Mouse (Mus musculus) granulocyte monocyte progenitor cell, adult 5-6 weeks (primary cell): ENCODE data around the gene Neil3. TPM values are rescaled to one million over a fixed set of nuclear protein-coding genes. Genes with fewer than 3 reads are reported as not detected.

ENCODE experiments used
- ATAC-seq: replicated peaks from 2 replicates; pipeline ENCODE4 v1.8.0; 2016; ENCODE audit warnings: mild to moderate bottlenecking, moderate TSS enrichment, inconsistent platforms; ENCODE audit not compliant: poor library complexity, severe bottlenecking
- total RNA-seq, 2 experiments: library from RNA; stranded (forward) in 1 of 2; stranded (reverse) in 1 of 2; fragments of 200-712, 200-1000 nt in 1 of 2; fragments of >200 nt in 1 of 2; fragmentation: Nextera tagmentation in 1 of 2; gene quantifications; 2 replicates each; pipeline ENCODE4 v1.2.3; 2014 to 2017

Gene Neil3
- total RNA-seq (2014; fragmentation: Nextera tagmentation) (29.8 and 42.0 TPM in 2 replicates), total RNA-seq (2017) (29.3 and 32.9 TPM in 2 replicates)

DNA sequence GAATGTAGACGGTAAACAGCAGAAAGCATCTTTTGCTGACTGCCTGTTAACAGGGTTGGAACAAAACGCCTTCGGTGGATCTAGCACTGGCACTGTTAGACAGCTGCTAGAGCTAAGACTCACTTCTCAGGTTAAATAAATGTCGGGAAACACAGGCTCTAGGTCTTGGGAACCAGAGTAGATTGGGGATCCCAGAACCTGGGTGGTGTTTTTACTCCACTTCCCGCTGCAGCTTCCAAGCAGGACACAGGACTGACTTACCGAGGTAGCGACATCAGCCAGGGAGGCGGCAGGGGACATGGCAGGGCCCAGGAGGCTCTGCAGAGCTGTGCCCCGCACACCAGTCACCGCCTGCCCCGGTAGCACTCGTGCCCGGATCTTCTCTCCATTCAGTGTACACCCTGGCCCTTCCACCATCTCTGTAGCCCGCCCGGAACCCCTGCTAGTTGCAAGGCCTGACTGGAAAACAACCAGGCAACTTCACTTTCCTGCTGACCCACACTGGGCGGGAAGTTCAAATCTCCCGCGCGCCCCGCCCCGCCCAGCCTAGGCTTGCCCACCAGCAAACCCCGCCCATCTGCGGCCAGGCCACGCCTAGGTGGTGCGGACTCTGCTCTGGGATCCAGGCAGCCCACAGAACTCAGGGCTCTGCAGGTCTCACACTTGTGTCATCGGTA is at the start of gene Neil3:
TSS of gene Neil3 (minus strand) at position 571 of the 677 bp plus-strand sequence.
- peak; percentile 96 for ATAC-seq

DNA sequence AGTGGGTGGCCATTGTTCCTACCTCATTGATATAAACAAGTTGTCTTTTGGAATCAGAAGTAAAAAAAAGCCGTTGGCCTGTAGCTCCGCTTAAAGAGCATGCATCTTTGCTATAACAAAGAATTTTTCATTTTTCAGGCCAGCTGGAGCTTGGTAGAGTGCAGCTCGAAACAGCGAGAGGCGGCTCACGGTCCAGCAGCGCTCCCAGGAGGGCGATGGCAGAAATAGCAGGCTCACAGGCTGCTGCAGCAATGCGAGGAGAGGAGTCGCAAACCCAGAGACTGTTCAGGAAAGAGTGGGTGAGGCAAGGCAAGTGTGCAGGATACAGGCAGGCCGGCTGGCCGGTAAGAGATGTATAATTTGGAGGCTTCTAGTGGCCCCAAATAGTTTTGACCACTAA is 42.0 kb upstream of the Neil3 start:
- ATAC-seq, result peak; percentile 35; the same call in 1 of the 2 replicates

DNA sequence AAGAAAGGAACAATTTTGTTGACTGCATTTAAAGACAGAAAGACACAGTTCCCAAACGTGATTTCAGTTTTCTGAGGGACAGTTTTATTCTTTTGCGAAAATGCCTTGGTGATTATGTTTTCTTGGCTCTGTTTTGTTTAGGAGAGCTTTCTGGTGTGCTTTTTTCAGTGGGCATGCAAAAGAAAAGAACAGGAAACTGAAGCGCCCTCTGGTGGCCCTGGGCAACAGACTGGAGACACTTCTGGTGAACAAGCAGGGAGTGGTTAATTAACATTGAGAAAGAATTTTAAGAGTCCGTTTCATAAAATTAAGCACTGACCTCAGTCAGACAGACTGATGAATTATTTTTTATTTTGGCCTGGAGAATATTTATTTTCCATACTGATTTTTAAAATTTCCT is 25.1 kb upstream of the Neil3 start:
- peak; percentile 72; the same call in 1 of the 2 replicates for ATAC-seq

DNA sequence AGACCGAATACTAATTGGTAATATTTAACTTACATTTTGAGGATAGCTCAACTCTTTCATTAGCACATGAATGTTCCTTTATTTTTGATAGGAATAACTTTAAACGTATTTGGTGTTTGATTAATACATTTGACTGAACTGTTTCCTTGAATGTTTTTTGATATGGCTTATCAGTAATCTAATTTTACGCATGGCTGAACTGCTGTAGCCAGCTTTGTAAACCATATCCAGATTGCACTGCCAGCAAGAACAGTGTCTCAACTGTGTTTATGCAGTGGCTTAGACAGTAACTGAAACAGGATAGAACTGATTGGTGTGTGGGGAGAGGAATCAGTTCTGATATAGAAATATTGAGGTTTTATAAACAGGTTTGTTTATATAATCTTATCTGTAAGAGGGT is 22.6 kb upstream of the Neil3 start:
- ATAC-seq, result no peak

DNA sequence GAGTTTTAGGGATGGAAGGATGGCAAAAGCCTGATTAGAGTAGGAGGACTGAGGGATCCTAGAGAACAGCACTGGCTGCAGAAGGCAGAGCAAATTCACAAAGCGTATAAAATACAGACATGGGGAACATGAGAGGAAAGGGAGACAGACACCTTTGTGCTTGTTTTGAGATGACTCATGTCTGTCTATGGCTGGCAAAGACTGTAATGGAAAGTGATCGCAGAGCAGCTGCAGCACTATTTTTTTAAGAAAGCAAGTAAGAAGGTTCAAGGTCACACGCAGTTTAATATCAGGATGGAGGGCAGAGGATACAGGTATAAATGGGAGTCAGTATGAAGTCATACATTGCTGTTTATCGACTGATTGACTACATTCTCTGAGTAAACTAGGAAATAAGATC is 8.2 kb downstream of the Neil3 start:
- ATAC-seq, result no peak

DNA sequence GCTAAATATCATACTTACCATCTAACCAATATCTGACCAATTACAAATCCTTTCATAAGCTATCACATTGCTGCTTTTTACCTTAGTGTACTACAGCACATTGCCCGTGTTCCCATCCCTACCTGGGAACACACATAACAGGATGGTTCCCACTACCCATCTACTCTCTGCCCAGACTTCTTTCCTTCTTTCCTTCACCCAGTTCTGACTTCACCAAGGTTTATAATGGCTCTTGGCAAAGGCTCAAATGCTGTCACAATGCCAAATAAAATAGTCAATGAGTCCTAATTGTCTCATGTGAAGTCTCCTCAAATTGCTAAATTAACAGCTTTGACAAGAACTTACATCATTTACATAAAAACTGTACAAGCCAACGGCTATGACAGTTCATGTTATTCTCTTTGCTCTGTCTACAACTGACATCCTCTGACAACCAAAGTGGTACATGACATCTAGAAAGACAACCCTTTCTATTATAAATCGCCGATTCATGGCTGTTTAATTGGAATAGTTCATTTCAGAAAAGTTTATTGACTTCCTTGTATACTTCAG is 9.9 kb downstream of the Neil3 start:
- ATAC-seq, result no peak

DNA sequence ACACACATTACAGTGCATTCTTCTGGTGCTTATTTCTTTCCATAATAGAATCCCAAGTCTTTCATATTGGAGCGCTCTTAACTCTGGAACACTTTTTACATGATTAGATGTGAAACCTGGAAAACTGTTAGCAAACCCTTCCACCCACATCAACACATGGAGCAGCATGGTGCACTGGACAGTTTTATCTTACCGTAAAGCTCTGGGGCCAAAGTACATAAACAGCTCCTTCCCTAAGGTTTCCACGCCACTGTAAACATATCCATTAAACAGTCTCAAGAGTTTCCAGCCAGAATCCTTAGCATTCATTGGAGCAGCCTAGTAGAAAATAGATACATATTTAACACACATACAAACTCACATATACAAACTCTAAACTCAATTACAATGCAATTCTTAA is 15.4 kb downstream of the Neil3 start:
- no peak for ATAC-seq

DNA sequence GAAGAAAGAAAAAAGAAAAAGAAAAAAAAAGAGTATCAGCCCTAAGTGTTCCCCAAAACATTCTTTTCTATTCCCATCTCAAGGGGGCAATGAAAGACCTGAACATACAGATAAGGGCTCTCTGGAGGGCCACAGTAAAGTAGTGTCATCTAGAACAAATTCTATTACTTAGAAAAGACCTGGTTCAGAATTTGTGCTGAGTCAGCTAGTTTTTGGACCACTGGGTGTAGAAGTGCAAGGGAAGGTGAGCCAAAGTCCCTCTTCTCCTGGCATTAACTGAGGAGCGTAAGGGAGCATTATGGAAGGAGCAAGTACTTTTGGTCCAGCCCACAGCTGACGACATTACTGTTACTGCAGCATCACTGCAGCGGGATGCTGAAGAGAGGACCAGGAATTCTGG is 19.7 kb downstream of the Neil3 start:
- no peak for ATAC-seq

DNA sequence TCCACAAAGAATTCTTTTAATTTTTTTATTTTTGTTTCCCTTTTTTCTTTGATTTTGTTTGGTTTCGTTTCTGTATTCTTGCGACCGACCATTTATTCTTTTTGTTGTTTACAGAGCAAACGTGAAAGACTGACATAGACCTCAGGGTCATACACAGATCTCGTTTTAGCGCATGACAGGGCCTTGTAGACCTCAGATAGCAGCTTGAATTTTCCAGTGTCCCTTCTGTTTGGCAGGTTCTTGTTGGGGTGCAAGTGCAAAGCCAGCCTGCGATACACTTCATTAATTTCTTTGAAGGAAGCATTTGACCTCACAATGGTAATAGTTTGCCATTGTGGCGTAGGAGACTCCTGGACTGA is 24.6 kb downstream of the Neil3 start:
- no peak for ATAC-seq

DNA sequence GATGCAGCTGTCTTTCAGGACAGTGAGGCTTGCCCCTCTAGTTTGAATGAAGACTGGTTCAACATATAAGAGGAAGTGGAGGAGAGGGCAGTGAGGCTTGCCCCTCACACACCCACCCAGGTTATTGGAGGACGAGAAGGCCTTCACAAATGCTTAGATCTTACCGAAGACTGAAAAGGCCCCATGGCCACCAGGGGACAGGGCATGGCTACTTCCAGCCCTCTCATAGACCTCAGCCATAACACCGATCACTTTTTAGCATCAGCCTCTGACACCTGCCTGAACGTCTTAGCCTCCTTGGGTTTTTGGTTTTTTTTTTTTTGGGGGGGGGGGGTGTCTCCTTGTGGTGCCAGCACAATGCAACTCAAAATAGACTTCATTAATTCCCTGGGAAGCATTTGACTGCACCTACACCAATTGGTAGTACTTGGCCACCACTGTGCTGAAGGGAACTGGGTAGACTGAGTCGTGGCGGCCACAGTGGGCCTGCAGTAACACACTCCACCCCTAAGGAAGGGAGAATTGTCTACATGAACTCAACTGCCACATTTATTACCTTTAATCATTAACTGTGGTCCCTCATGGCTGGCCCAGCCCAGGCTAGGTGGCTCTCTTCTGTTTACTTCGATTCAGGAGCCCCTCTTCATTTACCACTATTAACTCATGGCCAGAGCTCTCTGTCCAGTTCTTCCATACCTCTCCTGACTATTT is 25.1 kb downstream of the Neil3 start:
- ATAC-seq, result no peak; the same call in 1 of the 2 replicates

DNA sequence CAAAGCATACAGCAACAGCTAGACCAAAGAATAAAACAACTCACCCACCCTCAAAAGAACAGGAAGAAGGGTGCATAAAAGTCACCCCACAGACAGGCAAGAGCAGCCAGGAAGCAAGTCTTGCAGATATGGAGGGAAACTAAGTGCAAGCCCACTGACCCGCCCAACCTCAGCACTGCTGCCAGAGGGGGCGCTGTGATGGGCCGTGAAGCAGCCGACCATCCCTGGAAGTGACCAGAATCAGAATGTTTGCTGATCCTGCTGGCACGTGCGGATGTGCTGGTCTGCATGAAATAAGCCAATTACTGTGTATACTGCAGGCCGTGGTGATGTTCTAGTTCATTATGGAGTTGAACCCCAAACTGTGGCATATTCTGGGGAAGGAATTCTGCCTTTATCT is 26.6 kb downstream of the Neil3 start:
- peak; percentile 37 for ATAC-seq

DNA sequence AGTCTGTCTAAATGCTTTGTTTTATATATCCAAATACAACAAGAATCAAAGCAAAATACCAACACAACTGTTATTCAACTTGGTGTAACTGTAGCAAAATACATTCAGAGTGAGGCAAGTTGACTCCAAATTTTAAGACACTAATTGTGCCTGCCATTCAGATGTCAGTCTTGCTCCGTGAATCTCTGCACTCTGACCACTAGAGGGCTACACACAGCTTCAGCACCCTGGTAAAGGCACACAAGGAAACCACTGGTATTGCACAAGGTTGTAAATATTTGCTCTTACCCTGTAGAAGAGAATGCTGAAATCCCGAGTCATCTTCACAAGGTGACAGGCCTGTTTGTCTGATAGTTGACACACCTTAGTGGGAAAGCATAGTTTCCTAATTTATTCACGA is 31.8 kb downstream of the Neil3 start:
- peak; percentile 95 for ATAC-seq

DNA sequence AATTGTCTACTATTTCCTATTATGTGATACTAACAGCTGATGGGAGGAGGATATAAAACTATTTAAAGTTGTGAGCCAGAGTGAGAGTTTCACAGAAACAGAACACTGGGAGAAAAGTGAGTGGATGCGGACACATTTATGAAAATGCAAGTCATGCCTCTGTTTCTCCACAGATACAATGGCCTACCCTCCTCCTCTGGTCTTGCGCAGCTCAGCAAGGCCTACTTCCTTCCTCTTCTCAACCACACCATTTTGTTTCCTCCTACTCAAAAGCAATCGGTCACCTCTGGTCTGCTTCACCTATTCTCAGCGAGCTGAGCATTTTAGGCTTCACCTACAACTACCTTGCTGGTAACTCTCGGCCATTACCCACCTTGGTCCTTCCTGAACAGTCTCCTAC is 34.0 kb downstream of the Neil3 start:
- ATAC-seq, result peak; percentile 88

DNA sequence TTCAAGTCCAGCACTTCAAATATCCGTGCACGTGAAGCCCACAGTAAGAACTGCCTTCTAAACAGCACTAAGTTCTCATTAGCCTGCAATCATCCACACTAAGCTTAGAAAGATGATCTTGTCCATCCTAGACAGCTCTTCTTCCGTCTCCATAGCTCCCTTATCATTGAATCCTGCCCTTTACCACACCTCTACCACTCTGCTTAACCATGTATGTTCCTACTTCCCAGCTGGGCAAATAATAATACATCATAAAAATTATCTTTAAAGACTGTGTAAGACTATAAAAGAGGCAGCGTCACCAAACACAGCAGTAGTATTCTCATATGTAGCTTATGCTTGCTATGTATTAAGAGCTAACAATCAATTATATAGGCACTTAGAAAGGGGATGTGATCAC is 35.2 kb downstream of the Neil3 start:
- ATAC-seq, result no peak

DNA sequence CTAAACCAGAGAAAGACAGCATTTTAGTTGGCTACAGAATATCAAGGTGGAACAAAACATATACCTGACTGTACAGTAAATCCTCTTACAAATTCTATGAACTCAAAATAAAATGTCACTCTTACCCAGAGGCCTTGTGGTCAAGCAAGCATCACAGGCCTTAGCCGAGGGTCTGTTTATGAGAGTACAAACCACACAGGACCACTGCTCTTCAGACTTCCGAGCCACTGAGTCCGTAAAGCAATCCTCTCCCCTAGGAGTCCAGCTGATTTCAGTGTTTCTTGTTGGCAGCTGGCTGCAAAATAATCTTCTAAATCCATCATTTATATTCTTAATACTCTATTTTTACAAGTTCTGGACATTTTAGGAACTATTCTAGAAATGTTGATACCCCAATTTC is 38.0 kb downstream of the Neil3 start:
- no peak for ATAC-seq

DNA sequence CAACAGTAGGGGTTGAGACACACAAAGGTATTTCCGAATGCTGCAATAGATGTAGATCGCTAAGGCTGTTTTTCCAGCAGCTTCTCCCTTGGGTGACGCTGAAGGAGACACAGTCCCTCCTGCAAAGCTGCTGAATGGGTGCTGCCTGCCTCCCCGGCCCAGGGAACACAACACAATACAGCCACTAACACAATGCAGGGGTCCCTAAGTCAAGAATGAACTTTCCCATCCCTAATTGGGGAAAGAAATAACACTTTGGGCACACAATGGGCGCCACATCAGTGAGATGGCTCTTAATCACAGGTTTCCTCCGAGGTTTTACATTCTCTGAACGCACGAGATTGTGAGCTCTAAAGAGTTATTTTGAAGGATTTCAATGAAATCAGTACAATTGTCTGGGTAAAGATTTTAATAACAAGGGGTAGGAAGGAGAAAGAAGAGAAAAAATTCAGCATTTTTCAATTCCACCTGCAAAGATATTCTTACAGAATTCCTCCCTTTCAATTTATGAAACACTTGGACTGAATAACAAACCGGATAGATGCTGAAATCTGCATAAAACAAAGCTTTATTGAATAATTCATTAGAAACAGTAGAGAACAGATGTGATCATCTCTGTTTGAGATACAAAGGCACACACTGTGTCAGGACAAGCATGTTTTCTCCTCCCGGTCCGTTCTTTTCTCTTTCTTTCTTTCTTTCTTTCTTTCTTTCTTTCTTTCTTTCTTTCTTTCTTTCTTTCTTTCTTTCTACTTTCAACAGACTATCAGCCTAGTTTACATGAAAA is 38.6 kb downstream of the Neil3 start:
- ATAC-seq, result no peak

DNA sequence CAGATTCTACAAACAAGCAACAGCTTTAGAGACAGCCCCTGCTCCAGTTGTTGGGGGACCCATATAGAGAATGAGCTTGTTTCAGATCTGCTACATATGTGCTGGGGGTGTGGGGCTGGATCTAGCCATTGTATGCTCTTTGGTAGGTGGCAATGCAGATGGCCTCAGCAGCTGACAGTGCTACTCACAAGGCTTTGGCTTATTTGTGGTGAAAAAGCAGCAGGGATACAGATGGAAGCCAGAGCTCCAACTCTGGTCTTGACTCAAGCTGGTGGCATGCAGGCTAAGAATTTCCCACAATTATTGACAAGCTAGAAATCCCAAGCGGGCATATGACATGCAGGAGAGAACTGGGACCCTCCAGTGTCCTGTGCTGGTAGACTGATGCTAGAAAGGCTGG is 40.8 kb downstream of the Neil3 start:
- ATAC-seq, result no peak

DNA sequence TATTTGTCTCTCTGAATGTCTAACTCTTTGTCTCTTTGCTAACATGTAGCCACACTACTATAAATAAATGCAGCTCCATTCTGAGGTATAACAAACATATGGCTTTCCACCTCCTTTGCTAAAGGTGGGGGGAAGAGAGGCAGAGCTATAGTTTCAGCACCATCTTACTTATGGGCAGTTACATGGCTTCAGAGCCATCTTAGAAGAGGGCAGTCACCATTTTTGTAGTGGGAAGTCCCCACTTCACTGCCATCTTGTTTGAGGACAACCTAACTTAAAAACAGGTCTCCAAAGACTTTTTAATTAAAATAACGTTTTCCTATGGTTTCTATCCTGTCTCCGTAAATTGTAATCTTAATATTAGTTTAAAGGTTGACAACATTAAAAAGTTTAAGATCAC is 47.1 kb downstream of the Neil3 start:
- no peak for ATAC-seq

DNA sequence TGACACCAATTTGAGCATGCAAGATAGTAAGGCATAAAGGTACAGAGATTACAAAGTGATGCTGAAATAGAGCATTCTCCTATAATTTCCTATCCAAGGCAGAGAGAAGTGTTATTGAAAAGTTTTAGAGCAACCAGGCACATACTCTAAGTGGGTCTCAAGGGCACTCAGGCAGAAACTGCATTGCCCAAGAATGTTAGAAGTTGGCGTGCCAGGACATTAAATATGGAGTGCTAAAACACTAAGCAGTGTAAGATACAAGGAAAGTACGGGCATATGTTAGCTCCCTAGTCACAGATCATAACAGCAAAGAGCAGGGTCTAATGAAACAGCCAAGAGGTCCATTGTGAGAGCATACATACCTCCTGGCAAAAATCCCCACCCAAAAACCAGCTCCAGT is 65.3 kb downstream of the Neil3 start:
- no peak for ATAC-seq

DNA sequence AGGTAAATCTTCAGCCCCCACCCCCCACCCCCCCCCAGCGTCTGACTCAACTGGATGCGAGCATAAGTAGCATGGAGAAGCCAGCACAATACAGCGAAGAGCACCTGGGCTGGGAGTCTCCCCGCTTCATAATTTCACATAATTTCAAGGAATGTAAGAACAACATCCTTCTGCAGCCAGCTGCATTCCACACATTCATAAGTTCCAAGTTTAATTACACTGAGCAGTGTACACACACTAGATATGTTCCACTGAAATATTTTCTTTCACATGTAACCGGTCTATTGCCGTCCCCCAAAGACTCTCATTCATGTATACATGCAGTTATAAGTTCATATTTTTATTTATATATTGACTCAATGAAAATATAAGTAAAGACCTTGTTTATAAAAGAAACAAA is 72.6 kb downstream of the Neil3 start:
- no peak for ATAC-seq

DNA sequence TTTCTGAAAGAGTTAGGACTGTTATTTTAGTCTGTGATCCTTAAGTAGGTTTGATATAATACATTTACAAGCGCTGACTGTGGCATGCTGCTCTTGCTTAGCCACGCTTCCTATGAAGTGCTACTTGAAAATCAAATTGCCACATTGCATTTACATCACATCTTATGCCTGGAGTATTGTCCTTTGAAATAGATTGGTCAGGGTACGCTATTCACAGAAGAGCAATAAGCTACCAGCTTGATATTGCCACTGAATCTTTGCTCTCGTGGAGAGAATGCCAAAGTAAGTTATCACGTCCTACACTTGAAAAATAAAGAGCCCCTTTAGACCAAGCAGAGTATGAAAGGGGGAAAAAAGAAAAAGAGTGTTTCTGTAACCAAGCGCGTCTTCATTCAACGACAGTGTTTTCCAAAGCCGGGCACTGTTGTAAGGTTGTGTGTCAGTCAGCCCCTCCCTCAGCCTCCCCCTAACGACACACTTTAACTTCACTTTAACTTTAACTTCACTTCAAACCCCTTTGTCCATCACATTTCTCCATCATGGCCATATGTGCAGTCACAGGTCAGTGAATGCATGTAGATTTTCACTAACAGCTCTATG is 76.3 kb downstream of the Neil3 start:
- no peak for ATAC-seq
